Comparison of ENCODE assay signal across 1 mouse cellular context in genomic region chr3:129885577-129885976, GRCm38 (mm10).
TF ChIP-seq lines count a peak whose summit lies in the region.

No protein-coding gene starts in this region.

TF ChIP-seq in MEL, 35 proteins besides CTCF, POLR2A, EP300 and RAD21:
- TF ChIP-seq ZNF384 (IDR thresholded peaks at IDR 0.05; ENCODE audit: low read depth, low read length) (peak; percentile 77), ETS1 (IDR thresholded peaks at IDR 0.05; ENCODE audit: low read depth, low read length) (peak; percentile 63; the same call in 1 of the 2 replicates), CHD2 (IDR thresholded peaks at IDR 0.05; ENCODE audit: low read length) (no peak), GATA1 (IDR thresholded peaks at IDR 0.05; ENCODE audit: low read depth, low read length) (0 out of 2 replicates have a peak, but pooled peaks have one; percentile 31), SIN3A (IDR thresholded peaks at IDR 0.05; ENCODE audit: low read length) (peak; percentile 31; the same call in 1 of the 2 replicates), KAT2A (conservative IDR thresholded peaks at IDR 0.05; ENCODE audit: low read depth, low read length) (no peak)
